Mouse (Mus musculus): ENCODE results near the gene Cldn6.

DNA sequence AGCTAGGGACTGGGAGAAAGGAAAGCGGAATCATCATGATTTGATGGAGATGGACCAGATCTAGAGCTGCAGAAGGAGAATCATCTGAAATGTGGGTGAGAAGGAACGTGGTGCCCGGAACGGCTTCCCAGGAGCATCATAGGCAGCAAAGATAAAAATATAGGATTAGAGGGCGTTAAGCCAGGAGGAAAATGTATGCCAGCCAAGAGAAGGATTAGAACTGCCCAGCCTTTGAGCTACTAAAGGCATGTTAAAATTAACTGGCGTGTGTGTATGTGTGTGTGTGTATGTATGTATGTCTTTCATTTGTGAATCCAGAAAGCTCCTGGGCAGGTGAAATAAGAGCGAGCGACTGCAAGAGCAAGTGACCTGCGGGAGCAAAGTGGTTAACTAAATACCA is 24.3 kb downstream of the Cldn6 start:
- TF ChIP-seq CHD2 (IDR thresholded peaks at IDR 0.05; ENCODE audit: low read length), result no peak
- no peak for TF ChIP-seq POLR2A (IDR thresholded peaks at IDR 0.05; ENCODE audit: low read depth, low read length)
- no peak for TF ChIP-seq EP300 (IDR thresholded peaks at IDR 0.05; ENCODE audit: low read length)
- no peak for TF ChIP-seq JUND (conservative IDR thresholded peaks at IDR 0.05; ENCODE audit: low read depth, low read length)
- no peak for TF ChIP-seq CTCF (conservative IDR thresholded peaks at IDR 0.05 in 1 of 2, IDR thresholded peaks at IDR 0.05 in 1 of 2; ENCODE audit: low read depth in 2 of 2, low read length in 2 of 2)
- TF ChIP-seq JUN (IDR thresholded peaks at IDR 0.05; ENCODE audit: insufficient read depth, low read depth, low read length), result no peak
- no peak for TF ChIP-seq RCOR1 (conservative IDR thresholded peaks at IDR 0.05; ENCODE audit: low read depth, low read length)
- no peak for TF ChIP-seq MAX (IDR thresholded peaks at IDR 0.05; ENCODE audit: low read length)
- no peak for TF ChIP-seq KAT2A (IDR thresholded peaks at IDR 0.05; ENCODE audit: insufficient replicate concordance, low read length)
- no peak for TF ChIP-seq NELFE (IDR thresholded peaks at IDR 0.05; ENCODE audit: low read depth, low read length)
- TF ChIP-seq USF1 (IDR thresholded peaks at IDR 0.05; ENCODE audit: low read depth, low read length), result no peak
- TF ChIP-seq MYC (IDR thresholded peaks at IDR 0.05; ENCODE audit: low read depth, low read length), result no peak
- no peak for TF ChIP-seq HCFC1 (IDR thresholded peaks at IDR 0.05; ENCODE audit: low read depth, low read length)
